Mouse (Mus musculus): ENCODE measurements around the gene Qser1.

Gene Qser1

GRCm38 (mm10) chr2:104732033-104732444, 84.5 kb downstream of the Qser1 start:
- no peak for DNase-seq

GRCm38 (mm10) chr2:104727369-104727768, 89.2 kb downstream of the Qser1 start:
- no peak for DNase-seq

DNA sequence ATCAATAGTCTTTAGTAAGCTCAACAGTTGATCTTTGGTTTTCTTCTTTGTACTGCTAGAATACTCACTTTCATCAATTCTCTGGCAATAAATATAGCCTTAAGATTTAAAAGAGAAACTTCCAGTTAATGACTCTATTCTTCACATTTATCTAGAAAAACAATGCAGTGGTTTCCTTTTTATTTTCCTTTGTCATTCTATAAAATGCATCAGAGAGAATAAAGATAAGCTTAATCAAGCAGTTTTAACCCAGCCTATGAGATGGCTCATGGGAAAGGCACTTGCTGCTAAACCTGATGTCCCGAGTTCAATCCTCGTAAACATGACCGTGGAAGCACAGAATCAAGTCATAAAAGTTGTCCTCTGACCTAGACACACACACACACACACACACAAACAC, 94.5 kb downstream of the Qser1 start:
- DNase-seq, result no peak

DNA sequence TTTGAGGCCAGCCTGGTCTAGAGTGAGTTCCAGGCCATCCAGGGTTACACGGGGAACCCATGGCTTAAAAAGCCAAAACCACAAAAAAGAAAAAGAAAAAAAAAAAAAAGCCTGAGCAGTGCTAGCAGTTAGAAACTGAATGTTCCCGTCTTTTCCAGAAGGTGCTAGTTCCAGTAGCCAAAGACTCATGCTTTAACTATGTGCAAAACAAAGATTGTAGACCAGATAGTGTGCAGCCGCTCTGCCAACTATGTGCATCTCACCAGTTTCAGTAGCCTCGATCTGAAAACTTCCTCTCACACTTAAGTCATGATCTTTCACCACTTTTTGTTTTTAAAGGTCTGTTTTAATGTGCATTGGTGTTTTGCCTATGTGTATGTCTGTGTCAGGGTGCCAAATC, 98.7 kb downstream of the Qser1 start:
- DNase-seq, result no peak

GRCm38 (mm10) chr2:104717231-104717735, 99.3 kb downstream of the Qser1 start:
- no peak for DNase-seq

- DNase-seq, result no peak
Measured at GRCm38 (mm10) chr2:104716279-104716678, 100.3 kb downstream of the Qser1 start, which contains the start of gene Pin1rt1. TSS of gene Pin1rt1 (minus strand) at chr2:104716379.

DNA sequence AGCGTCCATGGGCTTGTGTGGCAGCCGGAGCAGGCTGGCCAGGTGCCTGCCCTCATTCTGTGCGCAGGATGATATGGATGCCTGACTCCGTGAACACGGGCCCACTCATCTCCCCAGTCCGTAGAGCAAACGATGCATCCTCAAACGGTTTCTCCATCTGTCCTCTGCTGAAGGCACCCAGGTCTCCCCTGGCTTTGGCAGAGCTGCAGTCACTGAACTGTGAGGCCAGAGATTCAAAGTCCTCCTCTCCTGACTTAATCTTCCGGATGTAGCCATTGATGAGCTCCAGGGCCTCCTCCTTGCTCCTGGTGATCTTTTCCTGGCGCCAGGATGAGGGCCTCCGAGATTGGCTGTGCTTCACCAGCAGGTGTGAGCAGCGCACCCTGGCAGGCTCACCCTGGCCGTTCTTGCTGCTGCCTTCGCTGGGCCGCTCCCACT, 102.3 kb downstream of the Qser1 start:
- DNase-seq, result peak; percentile 60

- no peak for DNase-seq
Measured at GRCm38 (mm10) chr2:104712486-104712809, 104.1 kb downstream of the Qser1 start.

DNA sequence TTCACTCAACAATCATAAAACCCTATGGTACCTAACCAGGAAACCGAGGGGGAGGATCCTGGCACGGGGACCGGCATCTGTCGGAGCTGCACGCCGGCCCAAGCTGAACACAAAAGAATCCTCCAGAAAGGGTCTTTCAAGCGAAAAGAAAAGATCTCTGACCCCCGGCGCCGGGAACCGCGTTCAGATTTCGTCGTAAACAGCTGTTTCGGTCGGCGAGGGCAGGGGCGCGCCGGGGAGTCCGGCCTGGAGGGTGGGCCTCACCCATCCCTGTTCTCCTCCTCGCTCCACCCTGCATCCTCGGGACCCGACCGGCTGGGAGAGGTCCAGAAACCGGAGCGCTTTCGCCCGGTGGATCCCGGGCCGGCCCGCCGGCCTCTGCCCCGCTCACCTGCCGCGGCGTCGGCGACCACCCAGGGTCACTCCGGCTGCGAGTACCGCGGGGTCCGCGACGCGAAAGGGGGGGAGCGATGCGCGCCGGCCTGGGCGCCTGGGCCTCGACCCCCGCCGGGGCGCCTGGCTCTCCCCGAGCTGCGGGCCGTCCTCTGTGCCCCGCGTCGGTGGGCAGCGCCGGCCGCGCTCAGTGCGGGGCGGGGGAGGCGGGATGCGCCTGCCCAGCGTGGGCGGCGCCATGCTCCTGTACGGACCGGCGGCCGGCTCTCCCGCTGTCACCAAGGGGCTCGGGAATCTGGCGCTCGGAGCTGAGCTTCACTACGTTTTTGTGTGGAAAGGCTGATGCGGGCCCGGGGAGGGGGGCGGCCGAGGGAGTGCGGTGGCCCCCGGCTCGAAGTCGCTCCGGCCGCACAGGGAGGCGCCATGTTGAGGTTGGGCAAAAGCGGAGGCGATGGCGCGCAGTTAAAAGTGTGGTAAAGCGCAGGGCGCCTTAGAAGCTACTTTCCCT, 104.7 kb downstream of the Qser1 start, which contains the start of gene Tcp11l1:
Gene Tcp11l1, minus strand, starts transcription at position 585 of the 901 bp plus-strand sequence.
- peak; percentile 59 for DNase-seq

- DNase-seq, result no peak
Measured at GRCm38 (mm10) chr2:104710670-104711370, 105.7 kb downstream of the Qser1 start.

DNA sequence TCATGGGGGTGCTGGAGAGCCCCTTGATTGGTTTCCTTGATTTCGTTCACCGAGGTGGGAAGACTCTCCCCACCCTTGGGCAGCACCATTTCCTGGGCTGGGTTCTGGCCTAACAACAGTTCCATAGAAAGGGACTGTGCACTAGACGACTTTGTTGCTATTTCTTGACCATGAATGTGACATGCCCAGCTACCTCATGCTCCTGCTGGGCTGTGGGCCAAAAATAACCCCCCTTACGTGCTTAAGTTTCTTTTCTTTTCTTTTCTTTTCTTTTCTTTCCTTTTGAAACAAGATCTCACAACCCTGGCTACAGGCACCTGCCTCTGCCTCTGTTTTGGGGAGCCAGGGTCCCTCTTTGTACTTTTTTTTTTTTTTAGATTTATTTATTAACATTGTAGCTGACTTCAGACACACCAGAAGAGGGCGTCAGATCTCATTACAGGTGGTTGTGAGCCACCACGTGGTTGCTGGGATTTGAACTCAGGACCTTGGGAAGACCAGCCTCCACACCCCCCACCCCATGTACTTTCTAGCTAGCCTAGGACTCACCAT, 106.7 kb downstream of the Qser1 start:
- DNase-seq, result no peak

Data from kidney, adult 11 months (tissue).